Mouse (Mus musculus): ENCODE measurements around the gene Fank1. TPM values are rescaled to one million over a fixed set of nuclear protein-coding genes. Genes with fewer than 3 reads are reported as not detected.
A peak's percentile ranks its signal among the peaks of the same experiment; 100 is the strongest.

The Fank1 gene
- total and polyA plus RNA-seq, 2 experiments from 2014 or later = 4.5 to 9.0 TPM

DNA sequence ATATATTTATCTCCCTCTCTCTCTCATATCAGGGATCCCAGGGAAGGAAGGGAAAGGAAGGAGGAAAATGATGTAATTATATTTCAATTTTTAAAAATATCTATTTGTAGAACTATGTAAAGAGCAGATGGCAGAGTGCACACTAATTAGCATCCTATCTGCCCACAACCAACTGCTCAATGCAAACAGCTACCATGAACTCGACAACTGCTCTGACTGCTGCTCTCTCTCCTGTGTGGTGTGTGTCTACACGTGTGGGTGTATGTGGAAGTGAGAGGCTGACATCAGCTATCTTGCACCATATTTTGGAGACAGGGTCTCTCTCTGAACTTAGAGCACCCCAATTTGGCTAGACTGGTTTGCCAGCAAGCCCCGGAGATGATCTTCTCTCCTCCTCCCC is 135.2 kb downstream of the Fank1 start:
- Histone ChIP-seq H3K9me3 (ENCODE audit: low read length) (no peaks in the 10 kb centered on the region), H3K4me3 (ENCODE audit: low read depth, low read length) (no peak overlapping the region), H3K4me2 (ENCODE audit: low read depth) (no peak overlapping the region), H3K4me1 (ENCODE audit: insufficient read depth) (no peaks in the 10 kb centered on the region), H3K36me3 (ENCODE audit: insufficient read depth) (no peaks in the 10 kb centered on the region), H3K27ac (ENCODE audit: low read depth, low read length) (no peak overlapping the region), H3K27me3 (ENCODE audit: insufficient read depth, low read length) (no peaks in the 10 kb centered on the region), H3K9ac (no peak overlapping the region)
- 64% methylated on average over 3 of the region's 3 CpGs for WGBS
- no peak for TF ChIP-seq CTCF (IDR thresholded peaks at IDR 0.05; ENCODE audit: low read depth)
- DNase-seq = peak; percentile 18
- no peak for ATAC-seq

DNA sequence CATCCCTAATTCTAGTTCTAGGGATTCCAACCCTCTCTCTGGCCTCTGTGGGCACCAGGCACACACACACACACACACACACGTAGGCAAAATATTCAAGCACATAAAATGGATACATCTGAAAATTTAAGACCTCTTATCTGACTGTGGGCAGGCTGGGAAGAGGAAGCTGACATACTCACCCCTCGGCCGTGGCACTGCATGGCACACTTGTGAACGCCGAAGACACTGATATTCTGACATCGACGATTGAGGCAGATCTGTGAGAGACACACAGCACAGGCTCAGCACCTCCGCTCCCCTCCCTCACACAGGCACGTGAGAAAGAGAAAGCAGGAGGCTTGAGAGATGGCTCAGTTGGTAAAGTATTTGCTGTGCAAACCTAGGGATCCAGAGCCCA is 139.6 kb downstream of the Fank1 start:
- 85% methylated on average over 9 of the region's 9 CpGs for WGBS

DNA sequence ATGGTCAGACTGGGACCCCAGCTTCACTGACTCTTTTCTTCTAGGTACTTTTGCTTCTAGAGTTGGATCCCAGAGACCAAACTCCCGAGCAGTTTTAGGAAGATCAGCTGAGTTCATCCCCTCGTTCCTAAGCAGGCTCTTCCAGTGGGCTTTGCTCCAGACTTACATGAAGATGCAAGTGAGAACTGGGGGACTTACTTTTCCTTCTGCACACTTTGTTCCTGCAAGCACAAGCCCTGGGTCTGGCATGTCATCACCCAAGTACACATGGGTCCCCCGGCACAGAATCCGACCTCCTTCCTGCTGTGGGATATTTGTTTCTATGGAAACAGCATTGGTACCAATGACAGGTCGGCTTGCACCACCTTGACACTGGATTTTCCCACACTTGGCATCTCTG is 142.6 kb downstream of the Fank1 start:
- H3K9me3 ChIP-seq (ENCODE audit: low read length) = no peaks in the 10 kb centered on the region
- no peak overlapping the region for H3K4me3 ChIP-seq (ENCODE audit: low read depth, low read length)
- H3K4me2 ChIP-seq (ENCODE audit: low read depth) = no peak overlapping the region
- DNase-seq (no peak), ATAC-seq (no peak)
- 58% methylated on average over 5 of the region's 5 CpGs for WGBS
- H3K4me1 ChIP-seq (ENCODE audit: insufficient read depth) = 0 out of 2 replicates have a peak, but pooled peaks cover 4% of the 10 kb centered on the region
- no peaks in the 10 kb centered on the region for H3K36me3 ChIP-seq (ENCODE audit: insufficient read depth)
- no peak for TF ChIP-seq CTCF (IDR thresholded peaks at IDR 0.05; ENCODE audit: low read depth)
- no peak overlapping the region for H3K27ac ChIP-seq (ENCODE audit: low read depth, low read length)
- no peaks in the 10 kb centered on the region for H3K27me3 ChIP-seq (ENCODE audit: insufficient read depth, low read length)
- H3K9ac ChIP-seq = no peak overlapping the region

More for the DNA sequence above, 139.6 kb downstream of the Fank1 start:
- Histone ChIP-seq H3K9ac (no peak overlapping the region), H3K4me3 (ENCODE audit: low read depth, low read length) (no peak overlapping the region), H3K4me2 (ENCODE audit: low read depth) (no peak overlapping the region), H3K9me3 (ENCODE audit: low read length) (no peaks in the 10 kb centered on the region), H3K27me3 (ENCODE audit: insufficient read depth, low read length) (no peaks in the 10 kb centered on the region), H3K36me3 (ENCODE audit: insufficient read depth) (no peaks in the 10 kb centered on the region), H3K27ac (ENCODE audit: low read depth, low read length) (no peak overlapping the region), H3K4me1 (ENCODE audit: insufficient read depth) (0 out of 2 replicates have a peak, but pooled peaks cover 4% of the 10 kb centered on the region)
- no peak for TF ChIP-seq CTCF (IDR thresholded peaks at IDR 0.05; ENCODE audit: low read depth)
- ATAC-seq = no peak; the same call in 1 of the 2 replicates
- DNase-seq = no peak

DNA sequence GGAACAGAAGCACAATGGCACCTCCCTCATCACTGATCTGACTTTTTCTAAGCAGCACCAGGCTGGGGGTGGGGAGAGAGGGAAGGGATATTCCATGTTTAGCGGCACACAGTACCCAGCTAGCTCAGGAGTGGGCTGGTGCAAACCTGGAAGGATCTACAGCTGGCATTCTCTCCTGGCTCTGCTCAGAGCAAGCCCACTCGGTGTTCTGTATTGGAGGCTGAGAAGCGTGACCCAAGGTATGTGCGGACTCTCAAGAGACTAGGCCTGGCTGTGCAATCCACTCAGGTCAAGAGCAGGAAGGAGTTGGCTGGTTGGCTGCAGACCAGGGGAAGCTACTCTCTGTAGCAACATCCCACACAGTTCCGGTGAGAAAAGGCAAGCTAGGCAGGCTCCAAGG is 143.3 kb downstream of the Fank1 start:
- no peaks in the 10 kb centered on the region for H3K27me3 ChIP-seq (ENCODE audit: insufficient read depth, low read length)
- ATAC-seq (no peak), DNase-seq (no peak)
- H3K27ac ChIP-seq (ENCODE audit: low read depth, low read length) = no peak overlapping the region
- H3K4me3 ChIP-seq (ENCODE audit: low read depth, low read length) = no peak overlapping the region
- H3K36me3 ChIP-seq (ENCODE audit: insufficient read depth) = no peaks in the 10 kb centered on the region
- no peaks in the 10 kb centered on the region for H3K9me3 ChIP-seq (ENCODE audit: low read length)
- 85% methylated on average over 5 of the region's 5 CpGs for WGBS
- no peak overlapping the region for H3K9ac ChIP-seq
- TF ChIP-seq CTCF (IDR thresholded peaks at IDR 0.05; ENCODE audit: low read depth) = no peak
- H3K4me2 ChIP-seq (ENCODE audit: low read depth) = no peak overlapping the region
- H3K4me1 ChIP-seq (ENCODE audit: insufficient read depth) = 0 out of 2 replicates have a peak, but pooled peaks cover 4% of the 10 kb centered on the region

DNA sequence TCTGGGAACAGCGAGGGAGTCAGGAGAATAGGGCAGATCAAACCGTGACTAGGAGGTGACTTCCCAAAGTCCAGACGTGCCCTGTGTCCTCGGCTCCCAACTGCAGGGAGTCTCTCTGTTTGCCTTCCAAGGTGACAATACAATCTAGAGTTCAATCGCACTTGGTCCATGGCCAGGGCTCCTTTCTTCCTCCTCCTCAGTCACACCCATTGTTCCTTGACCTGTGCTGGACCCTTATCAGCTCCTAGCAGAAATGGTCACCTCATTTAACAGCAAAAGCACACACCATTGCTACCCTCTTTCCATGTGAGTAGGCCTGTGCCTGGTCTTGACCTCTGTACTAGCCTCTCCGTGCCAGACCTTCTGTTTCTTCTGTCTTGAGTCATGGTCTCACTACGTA is 144.1 kb downstream of the Fank1 start:
- no peak overlapping the region for H3K27ac ChIP-seq (ENCODE audit: low read depth, low read length)
- H3K9ac ChIP-seq = no peak overlapping the region
- no peaks in the 10 kb centered on the region for H3K9me3 ChIP-seq (ENCODE audit: low read length)
- ATAC-seq = no peak
- no peaks in the 10 kb centered on the region for H3K27me3 ChIP-seq (ENCODE audit: insufficient read depth, low read length)
- no peaks in the 10 kb centered on the region for H3K36me3 ChIP-seq (ENCODE audit: insufficient read depth)
- DNase-seq = no peak
- 0 out of 2 replicates have a peak, but pooled peaks cover 4% of the 10 kb centered on the region for H3K4me1 ChIP-seq (ENCODE audit: insufficient read depth)
- no peak overlapping the region for H3K4me3 ChIP-seq (ENCODE audit: low read depth, low read length)
- no peak overlapping the region for H3K4me2 ChIP-seq (ENCODE audit: low read depth)
- no peak for TF ChIP-seq CTCF (IDR thresholded peaks at IDR 0.05; ENCODE audit: low read depth)
- 83% methylated on average over 7 of the region's 7 CpGs for WGBS

DNA sequence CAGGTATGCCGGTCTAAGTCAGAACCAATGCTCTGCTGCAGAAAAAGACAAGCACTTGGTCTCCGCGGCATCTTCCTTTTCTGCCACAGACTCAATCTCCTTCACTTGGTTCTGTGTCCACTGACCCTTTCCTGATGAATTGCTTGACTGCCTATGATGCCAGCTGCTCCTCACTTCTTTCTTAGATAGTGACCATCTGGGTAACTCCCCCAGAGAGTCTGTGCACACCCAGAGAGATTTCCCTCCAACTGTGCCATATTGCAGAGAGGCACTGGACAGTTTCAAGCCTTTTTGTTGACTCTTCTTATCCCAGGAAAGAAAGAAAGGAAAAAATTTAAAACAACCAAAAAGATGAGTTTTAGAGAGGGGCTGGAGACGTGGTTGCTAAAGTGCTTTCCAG is 144.6 kb downstream of the Fank1 start:
- no peaks in the 10 kb centered on the region for H3K36me3 ChIP-seq (ENCODE audit: insufficient read depth)
- no peak overlapping the region for H3K4me3 ChIP-seq (ENCODE audit: low read depth, low read length)
- H3K27me3 ChIP-seq (ENCODE audit: insufficient read depth, low read length) = no peaks in the 10 kb centered on the region
- H3K4me1 ChIP-seq (ENCODE audit: insufficient read depth) = 0 out of 2 replicates have a peak, but pooled peaks cover 4% of the 10 kb centered on the region
- H3K27ac ChIP-seq (ENCODE audit: low read depth, low read length) = no peak overlapping the region
- no peak overlapping the region for H3K9ac ChIP-seq
- ATAC-seq = no peak
- no peaks in the 10 kb centered on the region for H3K9me3 ChIP-seq (ENCODE audit: low read length)
- no peak overlapping the region for H3K4me2 ChIP-seq (ENCODE audit: low read depth)
- DNase-seq = no peak
- WGBS = 93% methylated on average over 4 of the region's 4 CpGs
- no peak for TF ChIP-seq CTCF (IDR thresholded peaks at IDR 0.05; ENCODE audit: low read depth)

DNA sequence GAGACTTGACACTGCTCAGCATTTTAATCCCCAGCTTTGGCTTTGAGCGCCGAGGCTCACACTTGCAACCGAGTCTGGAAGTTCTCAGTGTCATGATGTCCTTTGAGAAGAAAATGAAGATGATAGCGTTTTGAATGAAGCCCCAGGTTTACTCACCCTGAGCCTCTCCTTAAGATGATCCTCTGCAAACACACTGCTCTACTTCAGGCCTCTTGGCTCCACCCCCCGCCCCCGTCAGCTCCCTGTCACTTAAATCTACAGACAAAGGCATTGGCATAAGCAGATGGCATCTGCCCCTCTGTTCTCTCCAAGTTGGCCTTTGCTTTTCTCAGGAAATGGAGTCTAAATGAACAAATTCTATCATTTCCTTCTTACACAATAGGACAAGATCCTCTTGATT is 147.3 kb downstream of the Fank1 start:
- H3K4me1 ChIP-seq (ENCODE audit: insufficient read depth) = 0 out of 2 replicates have a peak, but pooled peaks cover 4% of the 10 kb centered on the region
- DNase-seq (no peak), ATAC-seq (no peak)
- no peak overlapping the region for H3K27ac ChIP-seq (ENCODE audit: low read depth, low read length)
- no peak overlapping the region for H3K9ac ChIP-seq
- no peak for TF ChIP-seq CTCF (IDR thresholded peaks at IDR 0.05; ENCODE audit: low read depth)
- H3K4me3 ChIP-seq (ENCODE audit: low read depth, low read length) = no peak overlapping the region
- no peaks in the 10 kb centered on the region for H3K27me3 ChIP-seq (ENCODE audit: insufficient read depth, low read length)
- no peaks in the 10 kb centered on the region for H3K36me3 ChIP-seq (ENCODE audit: insufficient read depth)
- 65% methylated on average over 6 of the region's 6 CpGs for WGBS
- H3K4me2 ChIP-seq (ENCODE audit: low read depth) = no peak overlapping the region
- H3K9me3 ChIP-seq (ENCODE audit: low read length) = no peaks in the 10 kb centered on the region

Measured in forebrain, postnatal 0 days (tissue).